Mouse (Mus musculus) C2C12 (cell line): Measurements from ENCODE around the gene Synj2. TPM values are rescaled to one million over a fixed set of nuclear protein-coding genes. Genes with fewer than 3 reads are reported as not detected.

ENCODE experiments used
- H3K27me3 ChIP-seq: one replicate; pipeline ENCODE4 v1.6.1; 2011; ENCODE audit not compliant: control insufficient read depth, insufficient read depth, insufficient read length
- H3K36me3 ChIP-seq: one replicate; pipeline ENCODE4 v1.6.1; 2011; ENCODE audit not compliant: control insufficient read depth, insufficient read depth
- H3K4me3 ChIP-seq: one replicate; pipeline ENCODE4 v1.5.1; 2011; ENCODE audit warnings: mild to moderate bottlenecking, control low read depth; ENCODE audit not compliant: poor library complexity, insufficient read depth, severe bottlenecking
- H3K79me2 ChIP-seq: one replicate; pipeline ENCODE4 v1.6.1; 2011; ENCODE audit not compliant: control insufficient read depth, insufficient read depth
- H3K79me3 ChIP-seq: one replicate; pipeline ENCODE4 v1.6.1; 2011; ENCODE audit warnings: low read depth, control low read depth
- H3ac ChIP-seq: one replicate; pipeline ENCODE3; 2011; ENCODE audit warnings: low read depth; ENCODE audit not compliant: control insufficient read depth, insufficient read length
- CEBPB ChIP-seq: IDR thresholded peaks from one replicate; pipeline ENCODE4 v1.6.1; 2011; ENCODE audit warnings: low read depth, mild to moderate bottlenecking, control low read depth, moderate library complexity
- CTCF ChIP-seq: IDR thresholded peaks from one replicate; pipeline ENCODE4 v1.5.1; 2011; ENCODE audit not compliant: control insufficient read depth, insufficient read depth, insufficient read length
- FOSL1 ChIP-seq: IDR thresholded peaks from one replicate; pipeline ENCODE4 v1.8.0; 2011; ENCODE audit warnings: mild to moderate bottlenecking, low read length; ENCODE audit not compliant: poor library complexity, insufficient read depth, severe bottlenecking
- MAX ChIP-seq: IDR thresholded peaks from one replicate; pipeline ENCODE4 v1.6.1; 2011; ENCODE audit warnings: mild to moderate bottlenecking, control low read depth
- MYOD1 ChIP-seq: IDR thresholded peaks from one replicate; pipeline ENCODE4 v1.6.1; 2011; ENCODE audit warnings: low read depth; ENCODE audit not compliant: control insufficient read depth, insufficient read length
- MYOG ChIP-seq: IDR thresholded peaks from one replicate; pipeline ENCODE4 v1.6.1; 2011; ENCODE audit not compliant: control insufficient read depth, insufficient read length; ENCODE audit errors: extremely low read depth
- USF1 ChIP-seq: IDR thresholded peaks from one replicate; pipeline ENCODE4 v1.6.1; 2011; ENCODE audit warnings: low read depth, mild to moderate bottlenecking, control low read depth, moderate library complexity
- polyA plus RNA-seq: library from polyadenylated mRNA; unstranded; fragments of >200 nt; fragmentation: generic; extraction: Trizol; gene quantifications from one replicate; pipeline ENCODE4 v1.2.1, GENCODE M21; 2012; ENCODE audit warnings: missing spikeins

Gene Synj2
- polyA plus RNA-seq, 1 experiment = 30.9 TPM

GRCm38 (mm10) chr17:5969246-5969645 is 28.2 kb downstream of the Synj2 start:
- Histone ChIP-seq H3K79me3 (peaks cover 50% of the 10 kb centered on the region), H3K36me3 (no peaks in the 10 kb centered on the region), H3K79me2 (peaks cover 79% of the 10 kb centered on the region), H3ac (no peak overlapping the region), H3K4me3 (no peak overlapping the region), H3K27me3 (no peaks in the 10 kb centered on the region)
- no peak for TF ChIP-seq FOSL1
- TF ChIP-seq USF1 = no peak
- no peak for TF ChIP-seq MYOG
- TF ChIP-seq MAX = no peak
- TF ChIP-seq MYOD1 = no peak
- no peak for TF ChIP-seq CTCF
- TF ChIP-seq CEBPB = no peak

DNA sequence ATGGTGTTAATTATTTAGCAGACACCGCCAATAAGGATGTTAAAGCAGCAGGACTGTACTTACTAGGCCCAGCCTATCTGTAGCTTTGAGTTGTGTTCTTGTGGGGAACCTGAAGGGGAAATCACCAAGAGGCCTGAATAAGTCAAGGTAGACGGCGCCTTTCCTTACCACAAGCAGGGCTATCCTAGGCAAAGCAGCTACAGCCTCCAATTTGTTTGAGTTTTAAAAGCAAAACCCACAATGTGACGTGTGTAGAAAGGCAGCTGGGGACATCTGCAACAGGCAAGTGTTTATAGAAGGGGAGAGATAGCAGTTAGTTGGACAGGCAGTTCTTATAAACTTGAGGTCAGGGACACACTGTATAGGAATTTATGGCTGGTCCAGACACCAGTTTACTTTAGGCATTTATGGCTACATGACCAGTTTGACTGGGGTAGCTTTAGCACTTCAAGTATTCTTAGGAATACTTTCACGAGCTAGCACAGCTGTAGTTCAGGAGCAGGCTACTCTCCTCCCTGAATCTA is 29.3 kb downstream of the Synj2 start:
- Histone ChIP-seq H3K27me3 (no peaks in the 10 kb centered on the region), H3K79me2 (peaks cover 79% of the 10 kb centered on the region), H3K4me3 (no peak overlapping the region), H3ac (no peak overlapping the region), H3K79me3 (peaks cover 45% of the 10 kb centered on the region), H3K36me3 (no peaks in the 10 kb centered on the region)
- TF ChIP-seq MAX = no peak
- TF ChIP-seq USF1 = no peak

- Histone ChIP-seq H3K79me3 (peaks cover 28% of the 10 kb centered on the region), H3K36me3 (no peaks in the 10 kb centered on the region), H3K79me2 (peaks cover 61% of the 10 kb centered on the region), H3ac (no peak overlapping the region), H3K4me3 (no peak overlapping the region), H3K27me3 (no peaks in the 10 kb centered on the region)
- no peak for TF ChIP-seq CEBPB
- TF ChIP-seq CTCF = no peak
Measured at GRCm38 (mm10) chr17:5973536-5973935, 32.5 kb downstream of the Synj2 start.

GRCm38 (mm10) chr17:5975099-5975977 is 34.3 kb downstream of the Synj2 start:
- Histone ChIP-seq H3K4me3 (peak overlapping the region; percentile 27), H3K79me2 (peaks cover 57% of the 10 kb centered on the region), H3K79me3 (peaks cover 27% of the 10 kb centered on the region), H3K27me3 (no peaks in the 10 kb centered on the region), H3ac (peak overlapping the region; percentile 67), H3K36me3 (peaks cover 7% of the 10 kb centered on the region)
- TF ChIP-seq MAX = no peak
- peak; percentile 12 for TF ChIP-seq CEBPB

- Histone ChIP-seq H3ac (peak overlapping the region; percentile 61), H3K4me3 (peak overlapping the region; percentile 27), H3K79me2 (peaks cover 68% of the 10 kb centered on the region), H3K79me3 (peaks cover 29% of the 10 kb centered on the region), H3K27me3 (no peaks in the 10 kb centered on the region), H3K36me3 (peaks cover 11% of the 10 kb centered on the region)
- TF ChIP-seq CEBPB (no peak), MYOD1 (no peak), MYOG (no peak), MAX (no peak), USF1 (no peak), CTCF (no peak), FOSL1 (no peak)
Measured at GRCm38 (mm10) chr17:5976221-5977055, 35.4 kb downstream of the Synj2 start.

DNA sequence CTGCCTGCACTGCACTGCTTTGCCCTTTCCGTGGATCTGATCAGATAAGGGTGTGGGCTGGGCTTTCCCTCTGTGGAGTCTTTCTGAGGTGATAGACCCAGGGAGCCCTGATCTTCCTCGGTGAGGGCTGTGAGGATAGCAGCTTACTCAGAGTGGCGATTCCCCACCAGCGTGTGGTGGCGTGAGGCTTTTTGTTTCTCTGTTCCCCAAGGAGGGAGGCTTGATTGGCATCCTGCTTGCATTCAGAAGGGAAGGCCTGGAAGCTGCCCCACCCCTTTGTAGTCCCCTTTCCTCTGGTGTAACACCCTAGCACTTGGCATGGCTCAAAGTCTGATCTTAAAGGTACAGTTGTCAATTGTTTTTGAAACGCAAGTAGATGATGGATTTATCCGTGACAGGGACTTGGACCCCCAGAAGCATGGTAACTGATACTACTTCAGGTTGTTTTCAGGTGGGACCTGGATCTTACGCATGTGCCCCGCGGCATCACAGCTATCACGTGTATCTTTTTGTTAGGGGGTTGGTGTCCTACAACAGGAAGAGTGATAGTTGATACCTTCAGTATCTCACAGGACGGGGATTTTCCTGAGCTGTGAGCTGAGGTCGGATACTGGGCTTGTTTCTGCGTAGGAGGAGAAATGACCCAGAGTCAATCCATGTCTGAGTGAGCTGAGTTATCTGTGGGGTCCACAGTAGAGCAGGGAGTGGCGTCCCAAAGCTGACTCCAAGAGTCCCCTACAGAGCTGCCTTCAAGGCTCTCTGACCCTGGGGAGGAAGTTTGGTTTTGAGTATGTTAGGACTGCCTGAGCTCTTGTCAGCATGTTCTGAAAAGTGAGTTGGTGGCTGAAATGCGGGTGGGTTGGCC is 36.2 kb downstream of the Synj2 start:
- Histone ChIP-seq H3ac (peak overlapping the region; percentile 61), H3K36me3 (peaks cover 11% of the 10 kb centered on the region), H3K79me3 (peaks cover 31% of the 10 kb centered on the region), H3K27me3 (no peaks in the 10 kb centered on the region), H3K79me2 (peaks cover 77% of the 10 kb centered on the region), H3K4me3 (peak overlapping the region; percentile 27)
- TF ChIP-seq USF1 (peak; percentile 24), MYOG (no peak), FOSL1 (no peak)
